Mouse (Mus musculus): Measurements from ENCODE around the gene Ptdss2.

Ptdss2 gene

DNA sequence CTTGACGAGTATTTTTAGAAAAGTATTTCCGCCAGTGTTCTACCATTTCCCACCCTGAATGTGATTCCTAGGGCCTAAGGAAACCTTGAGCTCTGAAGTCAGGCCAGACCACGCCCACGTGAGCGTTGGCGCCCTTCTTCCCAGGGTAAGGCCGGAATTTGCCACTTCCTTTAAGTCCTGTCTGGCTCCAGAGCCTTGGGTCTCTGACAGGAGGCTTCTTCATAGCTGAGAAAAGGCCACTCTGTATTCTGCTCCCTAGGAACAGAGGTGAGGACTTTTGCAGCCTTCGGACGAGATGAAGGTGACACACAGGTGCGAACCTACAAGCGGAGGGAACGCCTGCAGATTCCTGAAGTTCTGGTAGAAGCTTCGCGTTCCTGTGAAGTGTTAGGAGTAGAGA, at the start of gene Ptdss2:
TSS of gene Ptdss2 (plus strand) at position 138 of the 400 bp plus-strand sequence.
- in situ Hi-C loops (cut with MboI; ENCODE audit: low sequenced_read_pairs) = no loop called here

GRCm38 (mm10) chr7:141073782-141074181, 48.4 kb upstream of the Ptdss2 start:
- in situ Hi-C loops (cut with MboI; ENCODE audit: low sequenced_read_pairs) = no loop called here

DNA sequence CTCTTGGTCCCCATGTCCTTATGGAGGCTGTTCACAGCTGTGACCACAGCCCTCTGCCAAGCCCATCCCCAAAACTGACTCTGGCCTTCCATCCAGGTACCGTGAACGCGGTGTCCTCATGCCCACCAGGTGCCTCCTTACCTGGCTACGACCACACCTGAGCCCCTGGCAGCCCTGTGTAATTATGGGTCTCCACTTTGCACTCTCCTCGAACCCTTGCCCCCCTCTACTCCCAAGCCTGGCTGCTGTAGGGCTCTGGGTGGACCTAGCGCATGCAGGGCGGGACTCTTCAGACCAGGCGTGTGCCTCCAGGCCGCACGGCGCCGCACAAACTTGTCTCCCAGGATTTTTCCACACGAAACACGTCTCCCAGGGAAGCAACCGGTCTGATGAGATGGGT, 44.3 kb upstream of the Ptdss2 start, which contains the start of gene Pkp3:
TSS of gene Pkp3 (plus strand) at position 378 of the 400 bp plus-strand sequence.
- in situ Hi-C loops (cut with MboI; ENCODE audit: low sequenced_read_pairs) = loop anchor here (25.0 kb wide), 1 partner anchor 284 kb away; no protein-coding TSS in a partner anchor

DNA sequence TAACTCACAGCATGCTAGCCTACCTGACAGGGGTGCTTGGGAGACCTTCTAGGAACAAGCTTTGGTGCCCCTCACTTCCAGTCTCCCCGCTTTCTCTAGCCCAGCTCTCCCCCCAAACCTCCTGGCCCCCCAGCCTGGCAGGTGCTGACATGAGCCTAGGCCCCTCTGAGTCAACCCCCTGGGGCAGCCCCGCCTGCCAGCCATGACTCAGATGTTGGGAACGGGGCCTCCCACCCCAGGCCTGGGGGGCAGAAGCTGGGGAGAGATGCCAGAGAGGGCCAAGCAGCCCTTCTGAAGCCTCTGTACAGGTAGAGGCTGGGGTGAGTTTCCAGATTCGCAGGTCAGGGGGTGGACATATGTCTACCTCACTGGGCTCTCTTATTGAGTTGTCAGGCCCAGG, 43.3 kb upstream of the Ptdss2 start:
- in situ Hi-C loops (cut with MboI; ENCODE audit: low sequenced_read_pairs) = loop anchor here (25.0 kb wide), 1 partner anchor 283 kb away; no protein-coding TSS in a partner anchor

DNA sequence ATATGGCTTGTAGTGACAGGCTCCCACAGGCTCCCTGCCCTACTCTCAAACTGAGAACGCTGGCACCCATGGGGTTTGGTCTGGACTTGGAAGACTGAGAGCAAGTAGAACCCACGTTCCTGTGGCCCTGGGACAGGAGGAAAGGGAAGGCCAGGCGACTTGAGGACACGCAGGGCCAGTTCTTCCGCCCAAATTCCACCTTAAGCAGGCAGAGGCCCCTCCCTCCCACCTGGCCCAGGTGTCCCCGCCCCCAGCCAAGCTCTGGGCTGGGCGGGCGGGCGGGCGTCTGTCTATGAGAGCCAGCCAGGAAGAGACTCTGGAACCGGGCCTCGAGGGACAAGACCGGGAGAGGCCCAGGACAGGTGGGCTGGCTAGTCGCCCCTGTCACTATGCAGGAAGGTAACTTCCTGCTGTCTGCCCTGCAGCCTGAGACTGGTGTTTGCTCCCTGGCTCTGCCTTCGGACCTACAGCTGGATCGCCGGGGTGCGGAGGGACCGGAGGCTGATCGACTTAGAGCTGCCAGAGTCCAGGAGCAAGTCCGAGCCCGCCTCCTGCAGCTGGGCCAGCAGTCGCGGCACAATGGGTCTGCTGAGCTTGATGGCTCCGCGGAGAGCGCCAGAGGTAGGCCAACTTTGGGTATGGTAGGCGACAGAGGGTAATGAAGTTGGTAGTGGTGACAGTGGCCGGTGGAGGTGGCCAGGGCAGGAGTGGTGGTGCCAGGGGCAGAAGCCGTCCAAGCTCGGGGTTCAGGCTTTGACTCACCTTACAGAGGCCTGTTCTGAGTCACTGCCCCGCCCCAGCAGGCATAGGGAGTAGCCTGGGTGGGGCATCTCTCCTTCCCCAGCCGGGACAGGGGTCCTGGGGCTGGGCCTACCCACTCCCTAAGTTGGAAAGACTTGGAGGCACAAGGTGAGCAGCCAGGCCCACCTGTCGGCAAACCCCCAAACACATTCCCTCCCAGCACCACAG, 42.4 kb upstream of the Ptdss2 start:
- in situ Hi-C loops (cut with MboI; ENCODE audit: low sequenced_read_pairs) = loop anchor here (25.0 kb wide), 1 partner anchor 283 kb away; no protein-coding TSS in a partner anchor

DNA sequence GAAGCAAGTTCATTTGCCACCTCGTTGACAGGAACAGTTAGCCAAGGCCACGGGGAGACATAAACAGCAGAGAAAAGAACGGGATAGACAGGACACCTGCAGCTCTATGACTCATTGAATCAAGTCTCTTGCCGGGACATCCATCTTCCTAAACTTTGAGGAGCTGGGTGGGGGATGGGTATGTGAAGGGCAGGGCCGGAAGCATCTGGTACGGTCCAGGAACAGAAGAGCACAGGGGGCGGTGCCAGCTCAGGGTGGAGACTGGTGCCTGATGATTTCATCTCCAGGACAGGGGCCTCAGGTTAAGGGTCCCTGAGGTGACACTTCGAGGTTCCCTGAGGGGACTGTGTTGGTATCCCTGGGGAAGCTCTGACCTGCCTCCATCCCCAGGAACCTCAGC, 34.3 kb upstream of the Ptdss2 start:
- in situ Hi-C loops (cut with MboI; ENCODE audit: low sequenced_read_pairs) = loop anchor here (25.0 kb wide), 1 partner anchor 274 kb away; no protein-coding TSS in a partner anchor

- in situ Hi-C loops (cut with MboI; ENCODE audit: low sequenced_read_pairs) = loop anchor here (25.0 kb wide), 1 partner anchor 274 kb away; no protein-coding TSS in a partner anchor
Measured at GRCm38 (mm10) chr7:141088473-141088872, 33.7 kb upstream of the Ptdss2 start.

GRCm38 (mm10) chr7:141090228-141090627, 32.0 kb upstream of the Ptdss2 start:
- in situ Hi-C loops (cut with MboI; ENCODE audit: low sequenced_read_pairs) = loop anchor here (25.0 kb wide), 1 partner anchor 272 kb away; no protein-coding TSS in a partner anchor

GRCm38 (mm10) chr7:141092051-141092735, 30.0 kb upstream of the Ptdss2 start:
- in situ Hi-C loops (cut with MboI; ENCODE audit: low sequenced_read_pairs) = loop anchor here (25.0 kb wide), 1 partner anchor 270 kb away; no protein-coding TSS in a partner anchor

- in situ Hi-C loops (cut with MboI; ENCODE audit: low sequenced_read_pairs) = loop anchor here (25.0 kb wide), 1 partner anchor 268 kb away; no protein-coding TSS in a partner anchor
Measured at GRCm38 (mm10) chr7:141093950-141094349, 28.2 kb upstream of the Ptdss2 start.

DNA sequence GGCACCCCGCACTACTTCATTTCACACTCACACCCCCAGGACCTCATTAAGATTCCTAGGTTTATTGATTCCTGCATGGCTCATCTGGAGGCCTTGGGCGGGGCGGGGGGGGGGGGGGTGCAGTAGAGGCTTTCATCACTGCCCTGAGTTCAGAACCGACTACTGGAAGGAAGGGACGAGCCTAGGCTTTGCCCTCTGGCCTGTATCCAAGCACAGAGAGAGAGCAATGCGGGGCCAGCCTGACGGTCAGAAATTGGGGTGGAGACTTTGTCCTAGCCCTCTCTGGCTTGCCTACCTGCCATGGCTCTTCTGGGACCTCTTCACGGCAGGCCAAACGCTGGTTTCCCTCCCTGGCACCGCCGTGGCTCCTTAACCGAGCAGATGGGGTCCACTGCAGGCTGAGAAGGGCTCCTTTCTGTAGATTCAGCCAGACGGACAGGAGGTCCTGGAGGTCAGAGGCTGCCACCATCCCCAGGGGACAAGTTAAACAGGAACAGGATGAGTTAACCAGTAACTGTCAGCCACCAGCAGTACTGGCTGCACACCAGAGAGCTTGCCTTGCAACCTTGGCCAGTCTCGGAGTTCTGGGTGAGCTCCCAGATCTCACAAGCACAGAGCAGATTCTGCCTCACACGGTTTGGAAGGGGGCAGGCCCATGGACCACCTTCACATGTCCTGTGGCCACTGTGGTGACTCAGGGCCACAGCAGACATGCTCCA, 27.5 kb upstream of the Ptdss2 start:
- in situ Hi-C loops (cut with MboI; ENCODE audit: low sequenced_read_pairs) = loop anchor here (5.0 to 25.0 kb wide), 2 partner anchors 78 to 268 kb away; partner anchors contain the start of gene Rnh1

DNA sequence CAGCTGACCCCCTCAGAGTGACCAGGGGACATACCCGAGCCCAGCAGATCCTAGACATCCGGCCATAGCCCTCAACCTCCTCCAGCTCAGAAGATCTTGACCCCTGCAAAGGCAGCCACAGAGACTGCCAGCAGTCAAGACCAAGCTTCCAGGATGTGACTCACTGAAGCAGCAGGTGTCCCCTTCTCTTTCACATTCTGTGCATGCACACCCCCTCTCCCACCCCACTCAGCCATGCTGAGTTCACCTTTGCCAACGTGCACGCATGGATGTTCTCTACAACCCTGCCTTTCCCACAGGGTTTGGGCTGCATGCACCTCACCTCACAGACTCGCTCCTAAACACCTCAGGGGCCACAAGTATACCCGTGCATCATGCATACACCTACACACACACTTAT, 26.2 kb upstream of the Ptdss2 start:
- in situ Hi-C loops (cut with MboI; ENCODE audit: low sequenced_read_pairs) = loop anchor here (5.0 to 25.0 kb wide), 2 partner anchors 76 to 266 kb away; partner anchors contain the start of gene Rnh1

DNA sequence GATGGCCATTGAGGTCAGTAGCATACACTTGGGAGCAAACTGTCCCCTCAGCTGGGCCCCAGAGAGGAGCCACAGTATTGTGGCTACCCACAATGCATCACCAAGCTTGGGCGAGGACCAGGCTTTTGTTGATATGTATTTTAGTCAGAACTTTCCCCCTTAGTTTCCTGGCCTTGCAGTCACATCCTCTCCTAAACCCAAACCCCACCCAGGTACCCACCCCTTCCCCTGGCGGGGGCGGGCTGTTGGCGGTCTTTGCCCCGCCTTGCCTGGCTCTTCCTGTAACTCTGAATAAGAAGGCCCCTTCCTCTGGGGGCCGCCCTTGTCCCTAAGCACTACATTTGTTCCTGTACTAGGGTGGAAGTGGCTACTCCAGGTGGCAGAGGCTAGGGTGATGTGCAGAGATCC, 25.5 kb upstream of the Ptdss2 start:
- in situ Hi-C loops (cut with MboI; ENCODE audit: low sequenced_read_pairs) = loop anchor here (5.0 to 25.0 kb wide), 2 partner anchors 76 to 266 kb away; partner anchors contain the start of gene Rnh1

GRCm38 (mm10) chr7:141097177-141097576, 25.0 kb upstream of the Ptdss2 start:
- in situ Hi-C loops (cut with MboI; ENCODE audit: low sequenced_read_pairs) = loop anchor here (5.0 to 25.0 kb wide), 2 partner anchors 75 to 265 kb away; partner anchors contain the start of gene Rnh1

- in situ Hi-C loops (cut with MboI; ENCODE audit: low sequenced_read_pairs) = loop anchor here (5.0 to 25.0 kb wide), 2 partner anchors 72 to 262 kb away; partner anchors contain the start of gene Rnh1
Measured at GRCm38 (mm10) chr7:141099911-141100691, 22.1 kb upstream of the Ptdss2 start, which contains the start of gene Sigirr. Gene Sigirr, minus strand, starts transcription at chr7:141100572.

GRCm38 (mm10) chr7:141103161-141103560, 19.0 kb upstream of the Ptdss2 start:
- in situ Hi-C loops (cut with MboI; ENCODE audit: low sequenced_read_pairs) = no loop called here

DNA sequence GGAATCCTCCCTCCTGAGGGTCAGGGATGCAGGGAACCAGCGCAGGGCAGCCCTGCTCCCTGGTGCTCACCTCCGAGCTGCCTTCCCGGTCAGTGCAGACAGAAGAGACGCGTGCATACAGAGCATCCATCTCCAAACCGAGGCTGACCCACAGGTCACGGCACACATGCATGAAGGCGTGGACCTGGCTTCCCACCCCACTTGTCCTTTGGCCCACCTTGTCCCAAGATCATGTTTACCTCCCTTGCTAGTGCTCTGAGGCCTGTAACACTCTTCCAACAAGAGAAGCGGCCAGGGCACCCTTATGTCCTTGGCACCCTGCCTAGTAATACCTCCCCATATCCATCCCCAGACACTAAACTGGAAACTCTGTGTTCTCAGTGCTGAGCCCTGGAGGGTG, 6.3 kb upstream of the Ptdss2 start:
- in situ Hi-C loops (cut with MboI; ENCODE audit: low sequenced_read_pairs) = no loop called here

GRCm38 (mm10) chr7:141117636-141118035, 4.5 kb upstream of the Ptdss2 start, which contains the start of gene Ano9:
Gene Ano9, minus strand, starts transcription at chr7:141117806.
- in situ Hi-C loops (cut with MboI; ENCODE audit: low sequenced_read_pairs) = no loop called here

GRCm38 (mm10) chr7:141119487-141119886, 2.7 kb upstream of the Ptdss2 start:
- in situ Hi-C loops (cut with MboI; ENCODE audit: low sequenced_read_pairs) = no loop called here
